Mouse (Mus musculus) limb, embryonic 15.5 days (tissue): Measurements from ENCODE around the gene Tmcc1. TPM values are rescaled to one million over a fixed set of nuclear protein-coding genes. Genes with fewer than 3 reads are reported as not detected.

ENCODE experiments used
- ATAC-seq: fragments of 200-750 bp; cut with Nextera tagmentation; 2 replicates; pipeline ENCODE4 v1.8.0; 2017; ENCODE audit warnings: low read depth, moderate TSS enrichment; ENCODE audit not compliant: insufficient number of reproducible peaks, low FRiP score, low TSS enrichment
- H3K27ac ChIP-seq: fragments of 300-500 bp; sonication (generic); 2 replicates; pipeline ENCODE4 v1.5.1; 2015; ENCODE audit warnings: moderate library complexity, mild to moderate bottlenecking, inconsistent platforms
- H3K27me3 ChIP-seq: fragments of 300-500 bp; sonication (generic); 2 replicates; pipeline ENCODE4 v1.6.1; 2015; ENCODE audit warnings: inconsistent platforms
- H3K36me3 ChIP-seq: fragments of 300-500 bp; sonication (generic); 2 replicates; pipeline ENCODE4 v1.6.1; 2015; ENCODE audit warnings: inconsistent platforms
- H3K4me1 ChIP-seq: fragments of 300-500 bp; sonication (generic); 2 replicates; pipeline ENCODE4 v1.6.1; 2015; ENCODE audit warnings: inconsistent platforms
- H3K4me2 ChIP-seq: fragments of 300-500 bp; sonication (generic); 2 replicates; pipeline ENCODE4 v1.6.1; 2015; ENCODE audit warnings: mild to moderate bottlenecking, inconsistent platforms
- H3K4me3 ChIP-seq: fragments of 300-500 bp; sonication (generic); 2 replicates; pipeline ENCODE4 v1.5.1; 2015; ENCODE audit warnings: mild to moderate bottlenecking, inconsistent platforms
- H3K9ac ChIP-seq: fragments of 300-500 bp; sonication (generic); 2 replicates; pipeline ENCODE4 v1.6.1; 2015; ENCODE audit warnings: inconsistent platforms
- H3K9me3 ChIP-seq: fragments of 300-500 bp; sonication (generic); 2 replicates; pipeline ENCODE4 v1.6.1; 2016; ENCODE audit warnings: inconsistent platforms
- WGBS: fragments of 180-500 bp; shearing (Covaris S2); methylation state at CpG from one replicate; pipeline ENCODE4 v1.1.7; 2015; 5-methylcytosine and 5-hydroxymethylcytosine counted together
- polyA plus RNA-seq: library from polyadenylated mRNA; unstranded; fragments of >200 nt; fragmentation: Nextera tagmentation; extraction: Ambion mirVana; gene quantifications from 2 replicates; pipeline ENCODE4 v1.2.1, GENCODE M21; 2015

Gene Tmcc1
- polyA plus RNA-seq, 1 experiment from 2014 or later: 12.0 TPM

GRCm38 (mm10) chr6:115973881-115974662 lies 219.2 kb downstream of the Tmcc1 start:
- WGBS: 65% methylated on average over 16 of the region's 16 CpGs
- no peak overlapping the region for H3K27ac ChIP-seq
- peaks cover 6% of the 10 kb centered on the region for H3K36me3 ChIP-seq
- ATAC-seq: no peak
- peaks cover 43% of the 10 kb centered on the region for H3K4me1 ChIP-seq
- no peak overlapping the region for H3K9ac ChIP-seq
- no peak overlapping the region for H3K4me2 ChIP-seq
- H3K27me3 ChIP-seq: no peaks in the 10 kb centered on the region
- no peak overlapping the region for H3K4me3 ChIP-seq
- H3K9me3 ChIP-seq: no peaks in the 10 kb centered on the region

- Histone ChIP-seq H3K9ac (no peak overlapping the region), H3K4me2 (no peak overlapping the region), H3K4me1 (peaks cover 49% of the 10 kb centered on the region), H3K9me3 (no peaks in the 10 kb centered on the region), H3K27ac (no peak overlapping the region), H3K4me3 (no peak overlapping the region), H3K27me3 (no peaks in the 10 kb centered on the region), H3K36me3 (peaks cover 6% of the 10 kb centered on the region)
- no peak for ATAC-seq
- WGBS: 87% methylated on average over 15 of the region's 15 CpGs
These were observed 220.0 kb downstream of the Tmcc1 start for GRCm38 (mm10) chr6:115973139-115973875.

- no peak overlapping the region for H3K27ac ChIP-seq
These were observed 221.1 kb downstream of the Tmcc1 start for GRCm38 (mm10) chr6:115972083-115972764.

GRCm38 (mm10) chr6:115971273-115972060 lies 221.8 kb downstream of the Tmcc1 start:
- no peaks in the 10 kb centered on the region for H3K9me3 ChIP-seq
- peaks cover 51% of the 10 kb centered on the region for H3K4me1 ChIP-seq
- WGBS: 24% methylated on average over 13 of the region's 13 CpGs
- ATAC-seq: no peak; the same call in 1 of the 2 replicates
- H3K4me2 ChIP-seq: no peak overlapping the region
- H3K4me3 ChIP-seq: no peak overlapping the region
- no peaks in the 10 kb centered on the region for H3K27me3 ChIP-seq
- H3K36me3 ChIP-seq: peaks cover 13% of the 10 kb centered on the region
- no peak overlapping the region; the same call in 1 of the 2 replicates for H3K27ac ChIP-seq
- no peak overlapping the region for H3K9ac ChIP-seq

More at GRCm38 (mm10) chr6:115972083-115972764, 221.1 kb downstream of the Tmcc1 start:
- Histone ChIP-seq H3K9ac (no peak overlapping the region), H3K36me3 (peaks cover 7% of the 10 kb centered on the region), H3K4me2 (no peak overlapping the region), H3K4me1 (peaks cover 51% of the 10 kb centered on the region), H3K27me3 (no peaks in the 10 kb centered on the region), H3K4me3 (no peak overlapping the region), H3K9me3 (no peaks in the 10 kb centered on the region)
- WGBS: 69% methylated on average over 7 of the region's 7 CpGs
- peak; percentile 30; the same call in 1 of the 2 replicates for ATAC-seq

GRCm38 (mm10) chr6:115969952-115970351 lies 223.3 kb downstream of the Tmcc1 start:
- Histone ChIP-seq H3K4me1 (peaks cover 51% of the 10 kb centered on the region), H3K9me3 (no peaks in the 10 kb centered on the region), H3K27ac (no peak overlapping the region), H3K9ac (no peak overlapping the region), H3K4me3 (no peak overlapping the region), H3K27me3 (no peaks in the 10 kb centered on the region), H3K36me3 (peaks cover 15% of the 10 kb centered on the region; the same call in 1 of the 2 replicates), H3K4me2 (no peak overlapping the region)
- 70% methylated on average over 4 of the region's 6 CpGs for WGBS
- no peak for ATAC-seq

GRCm38 (mm10) chr6:115969103-115969502 lies 224.2 kb downstream of the Tmcc1 start:
- no peaks in the 10 kb centered on the region for H3K9me3 ChIP-seq
- 57% methylated on average over 9 of the region's 9 CpGs for WGBS
- H3K27ac ChIP-seq: no peak overlapping the region
- no peak overlapping the region for H3K4me2 ChIP-seq
- H3K4me3 ChIP-seq: no peak overlapping the region
- H3K27me3 ChIP-seq: no peaks in the 10 kb centered on the region
- H3K4me1 ChIP-seq: peaks cover 47% of the 10 kb centered on the region
- H3K36me3 ChIP-seq: peaks cover 15% of the 10 kb centered on the region; the same call in 1 of the 2 replicates
- no peak for ATAC-seq
- no peak overlapping the region for H3K9ac ChIP-seq

- no peak for ATAC-seq
- no peaks in the 10 kb centered on the region for H3K9me3 ChIP-seq
- H3K27me3 ChIP-seq: no peaks in the 10 kb centered on the region
- H3K4me1 ChIP-seq: peaks cover 44% of the 10 kb centered on the region
- H3K9ac ChIP-seq: no peak overlapping the region
- H3K27ac ChIP-seq: no peak overlapping the region
- no peak overlapping the region for H3K4me2 ChIP-seq
- H3K36me3 ChIP-seq: peaks cover 18% of the 10 kb centered on the region; the same call in 1 of the 2 replicates
- 77% methylated on average over 6 of the region's 6 CpGs for WGBS
- H3K4me3 ChIP-seq: no peak overlapping the region
These were observed 224.6 kb downstream of the Tmcc1 start for GRCm38 (mm10) chr6:115968700-115969099.

Other genes starting within 250 kb of the Tmcc1 start
- gene H1foo, start 248.5 kb downstream of the Tmcc1 start, polyA plus RNA-seq: not detected in 2 replicates
- 31.7 and 32.2 TPM in 2 replicates for gene Plxnd1, start 198.5 kb downstream of the Tmcc1 start, polyA plus RNA-seq
- gene Washc2, start 14.6 kb upstream of the Tmcc1 start, polyA plus RNA-seq: 46.1 and 46.6 TPM in 2 replicates
- 5.1 and 5.5 TPM in 2 replicates for gene Zfand4, start 70.7 kb upstream of the Tmcc1 start, polyA plus RNA-seq
- gene March8, start 144.5 kb upstream of the Tmcc1 start, polyA plus RNA-seq: 25.8 and 26.0 TPM in 2 replicates